Mouse (Mus musculus) megakaryocyte, embryonic 14.5 days (primary cell): Measurements from ENCODE around the gene Nkx2-2.

Experiments
- FLI1 ChIP-seq: IDR thresholded peaks from 2 replicates; pipeline ENCODE4 v1.6.1; 2012; ENCODE audit warnings: low read length, inconsistent platforms, mixed read lengths
- GATA1 ChIP-seq: IDR thresholded peaks from 3 replicates; pipeline ENCODE4 v1.6.1; 2012; ENCODE audit warnings: mixed read lengths, low read length, inconsistent platforms, borderline replicate concordance

DNA sequence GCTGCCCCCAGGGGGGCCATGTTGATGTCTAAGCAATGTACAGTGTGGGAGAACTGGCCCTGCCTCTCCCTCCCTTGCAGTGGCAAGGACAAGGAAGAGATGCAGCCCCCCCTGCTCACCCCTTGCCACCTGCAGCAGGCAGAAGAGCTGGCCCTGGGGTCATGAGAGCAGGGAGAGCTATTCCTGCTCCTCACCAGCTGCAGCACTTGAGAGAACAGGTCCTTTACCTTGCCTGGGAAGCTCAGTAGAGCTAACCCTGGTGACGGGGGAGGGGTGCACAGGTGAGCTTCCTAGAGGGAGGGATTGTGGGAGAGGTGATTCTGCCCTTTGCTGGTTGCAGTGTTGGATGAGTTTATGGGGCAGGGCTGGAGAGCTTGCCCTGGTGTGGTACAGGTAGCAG, 28.2 kb downstream of the Nkx2-2 start:
- TF ChIP-seq GATA1, result no peak
- TF ChIP-seq FLI1, result no peak
